Mouse (Mus musculus) CH12F3 (cell line): ENCODE measurements around the gene Gprin2.

Source experiments
- in situ Hi-C: fragments of 300-500 bp; cut with MboI; formaldehyde crosslinking; loops from 2 replicates; pipeline ENCODE4 v1.14.3; 2020; ENCODE audit warnings: low sequenced_read_pairs

Gprin2 gene

GRCm38 (mm10) chr14:34201231-34202035 is at the start of gene Gprin2:
Gene Gprin2, minus strand, starts transcription at chr14:34201653.
- in situ Hi-C loops: no loop called here

DNA sequence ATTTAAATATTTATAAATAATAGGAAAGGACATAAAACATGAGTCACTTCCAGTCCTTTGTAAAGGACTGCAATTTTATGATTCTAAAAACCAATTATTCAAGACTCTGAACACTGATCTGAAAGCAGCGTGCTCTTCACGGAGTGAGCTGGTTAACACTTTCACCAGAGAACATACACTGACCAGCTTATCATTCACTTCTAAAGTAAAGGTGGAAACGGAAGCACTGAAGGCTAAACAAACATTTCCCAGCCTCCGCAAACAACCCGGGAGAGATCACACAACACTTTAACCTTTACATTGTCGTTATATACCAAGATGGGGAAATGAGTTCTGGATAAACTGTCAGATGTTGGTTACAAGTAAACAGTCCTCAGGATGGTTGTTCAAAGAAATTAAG is 39.2 kb upstream of the Gprin2 start:
- in situ Hi-C loops: no loop called here

DNA sequence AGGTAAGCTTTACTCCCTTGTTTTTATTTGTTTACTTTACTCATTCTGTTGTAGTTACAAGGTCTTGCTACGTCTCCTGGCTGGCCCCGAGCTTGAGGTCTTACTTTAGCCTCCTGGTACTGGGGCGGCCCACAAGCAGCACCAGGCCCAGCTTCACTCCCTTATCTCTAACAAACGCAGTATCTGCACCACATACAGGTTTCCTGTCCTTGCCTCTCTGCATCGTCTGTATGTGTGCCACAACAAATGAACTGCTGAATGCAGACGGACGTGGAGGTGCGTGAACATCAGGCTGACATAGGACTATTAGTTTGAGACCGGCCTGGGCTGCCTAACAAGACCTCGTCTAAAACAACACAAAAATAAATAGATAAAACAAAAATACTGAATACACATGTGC is 38.8 kb upstream of the Gprin2 start:
- in situ Hi-C loops: no loop called here

GRCm38 (mm10) chr14:34234630-34235380 is 33.4 kb upstream of the Gprin2 start:
- in situ Hi-C loops: no loop called here

- in situ Hi-C loops: no loop called here
Measured at GRCm38 (mm10) chr14:34233846-34234245, 32.4 kb upstream of the Gprin2 start.

- in situ Hi-C loops: no loop called here
Measured at GRCm38 (mm10) chr14:34232866-34233680, 31.6 kb upstream of the Gprin2 start.

DNA sequence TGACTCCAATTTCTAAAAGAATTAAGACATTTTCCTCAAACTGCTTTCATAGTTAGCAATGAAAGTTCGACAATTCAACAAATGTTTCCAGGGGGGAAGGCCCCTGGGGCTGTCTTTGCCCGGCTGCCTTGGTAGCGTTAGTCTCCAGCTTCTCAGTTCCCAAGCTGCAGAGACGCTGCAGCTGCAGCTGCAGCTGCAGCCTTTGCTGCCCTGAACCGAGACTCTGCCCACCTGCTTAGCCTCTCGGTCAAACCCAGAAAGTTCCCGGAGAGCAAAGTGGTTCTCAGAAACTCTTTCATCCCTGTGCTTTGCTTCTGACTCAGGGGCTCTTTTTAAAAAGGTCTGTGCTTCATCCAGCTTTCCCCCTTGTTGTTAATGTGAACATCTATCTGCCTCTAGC is 30.9 kb upstream of the Gprin2 start:
- in situ Hi-C loops: no loop called here

DNA sequence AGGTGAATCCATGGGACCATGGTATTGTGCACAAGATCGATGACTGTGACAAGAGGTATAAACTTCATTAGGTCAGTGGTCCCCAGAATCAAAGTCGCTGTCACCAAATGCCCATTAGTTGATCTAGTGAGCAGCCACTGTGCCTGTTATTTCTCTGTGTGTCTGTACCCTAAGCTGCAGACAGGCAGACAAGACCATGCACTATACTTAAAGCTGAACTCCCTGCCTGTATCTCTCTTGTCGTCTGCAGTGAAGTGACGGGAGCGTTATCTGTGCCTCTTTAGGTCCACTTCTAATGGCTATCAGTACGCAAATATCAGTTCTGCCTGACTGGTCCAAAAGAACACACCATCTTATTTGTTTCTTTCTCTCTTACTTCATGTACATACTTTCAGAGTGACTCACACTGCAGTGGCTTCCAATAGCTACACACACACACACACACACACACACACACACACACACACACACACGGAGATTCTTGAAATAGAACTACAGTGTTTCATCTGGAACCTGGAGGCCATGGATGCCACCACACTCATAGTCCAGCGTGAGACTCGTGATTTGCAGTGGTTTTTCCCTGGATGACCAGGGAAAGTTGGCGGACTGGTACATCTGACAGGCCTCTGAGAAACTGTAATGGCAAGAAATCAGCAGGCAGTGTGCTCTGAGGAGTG is 27.5 kb upstream of the Gprin2 start:
- in situ Hi-C loops: no loop called here

DNA sequence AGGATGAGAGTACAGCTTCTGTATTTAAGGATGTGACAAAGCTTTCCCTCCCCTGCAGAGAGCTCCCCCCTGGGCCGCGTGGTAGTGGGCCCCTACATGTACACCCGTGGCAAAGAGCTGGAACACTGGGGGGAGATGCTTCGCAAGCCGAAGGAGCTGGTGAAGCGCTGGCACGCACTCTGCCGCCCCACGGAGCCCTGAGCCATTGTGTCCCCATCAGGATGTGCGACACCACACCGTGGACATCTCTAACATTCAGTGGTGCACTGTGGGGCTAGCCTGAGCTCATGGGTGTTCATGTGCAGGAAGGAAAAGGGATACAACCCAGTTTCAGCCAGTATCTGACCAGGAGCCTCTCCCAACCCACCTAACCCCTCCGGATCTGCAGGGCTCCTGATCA is 26.5 kb upstream of the Gprin2 start:
- in situ Hi-C loops: no loop called here

- in situ Hi-C loops: no loop called here
Measured at GRCm38 (mm10) chr14:34226566-34226965, 25.1 kb upstream of the Gprin2 start.

- in situ Hi-C loops: no loop called here
Measured at GRCm38 (mm10) chr14:34225986-34226385, 24.5 kb upstream of the Gprin2 start.

GRCm38 (mm10) chr14:34223362-34223898 is 22.0 kb upstream of the Gprin2 start:
- in situ Hi-C loops: no loop called here

GRCm38 (mm10) chr14:34221416-34222077 is 20.1 kb upstream of the Gprin2 start:
- in situ Hi-C loops: no loop called here

DNA sequence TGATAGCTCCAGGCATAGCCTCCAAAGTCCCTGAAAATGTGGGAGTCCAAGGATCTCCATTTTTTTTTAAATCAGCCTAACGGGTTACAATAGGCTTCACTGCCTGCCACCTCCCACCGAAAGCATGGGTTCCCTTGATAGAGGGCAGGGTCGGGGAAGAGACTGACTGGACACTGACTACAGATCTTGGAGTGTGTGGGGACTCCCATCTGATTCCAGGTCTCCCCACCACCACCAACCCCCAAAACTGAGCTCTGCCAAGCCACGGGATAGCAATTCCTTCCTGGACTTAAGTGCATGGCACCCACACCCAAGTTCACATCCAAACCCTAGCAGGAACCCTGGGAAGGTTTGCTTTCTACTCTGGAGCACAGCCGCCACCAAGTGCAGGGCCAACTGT is 19.0 kb upstream of the Gprin2 start:
- in situ Hi-C loops: no loop called here

GRCm38 (mm10) chr14:34219786-34220198 is 18.3 kb upstream of the Gprin2 start:
- in situ Hi-C loops: no loop called here

DNA sequence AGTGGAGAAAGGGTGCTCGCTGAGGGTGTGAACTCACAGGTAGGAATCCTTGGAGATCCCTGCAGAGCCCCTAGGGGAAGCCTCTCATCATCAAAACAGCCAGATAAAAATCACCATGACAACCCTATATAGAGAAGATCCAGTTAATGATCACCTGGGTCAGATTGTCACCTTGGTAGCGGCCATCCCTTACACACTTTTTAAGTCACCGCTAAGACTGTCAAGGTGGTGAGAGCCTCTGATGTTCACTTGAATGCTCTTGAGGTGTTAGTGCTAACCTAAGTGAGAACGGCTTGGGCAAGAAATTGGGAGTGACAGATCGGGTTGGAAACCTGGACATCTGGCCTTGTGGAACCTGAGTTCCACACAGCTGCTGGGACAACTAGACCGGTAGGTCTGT is 17.8 kb upstream of the Gprin2 start, which contains the start of gene Syt15:
Syt15 (plus strand) TSS at position 301 of the 400 bp plus-strand sequence.
- in situ Hi-C loops: no loop called here

- in situ Hi-C loops: no loop called here
Measured at GRCm38 (mm10) chr14:34215451-34216127, 14.1 kb upstream of the Gprin2 start.

GRCm38 (mm10) chr14:34209942-34210341 is 8.5 kb upstream of the Gprin2 start:
- in situ Hi-C loops: no loop called here

DNA sequence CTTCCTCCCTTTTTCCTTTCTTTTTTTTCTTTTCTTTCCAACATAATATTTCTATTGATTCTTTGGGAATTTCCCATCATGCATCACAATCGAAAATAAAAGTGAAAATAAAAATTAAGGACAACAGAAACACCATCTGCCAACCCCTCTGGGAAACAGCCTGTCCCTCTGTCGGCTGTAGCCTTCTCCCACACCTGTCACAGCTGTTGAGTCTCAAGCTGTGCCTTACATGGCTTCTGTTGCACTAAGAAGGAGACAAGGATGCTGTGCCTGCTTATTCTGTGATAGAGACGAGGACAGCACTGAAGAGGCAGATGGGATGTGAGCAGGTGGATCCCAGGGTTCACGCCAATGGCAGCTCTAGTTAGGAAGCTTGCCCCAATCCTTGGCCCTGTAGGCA is 7.6 kb upstream of the Gprin2 start:
- in situ Hi-C loops: no loop called here
